Comparison of ENCODE assay signal across 31 mouse cellular contexts in the genomic region with DNA sequence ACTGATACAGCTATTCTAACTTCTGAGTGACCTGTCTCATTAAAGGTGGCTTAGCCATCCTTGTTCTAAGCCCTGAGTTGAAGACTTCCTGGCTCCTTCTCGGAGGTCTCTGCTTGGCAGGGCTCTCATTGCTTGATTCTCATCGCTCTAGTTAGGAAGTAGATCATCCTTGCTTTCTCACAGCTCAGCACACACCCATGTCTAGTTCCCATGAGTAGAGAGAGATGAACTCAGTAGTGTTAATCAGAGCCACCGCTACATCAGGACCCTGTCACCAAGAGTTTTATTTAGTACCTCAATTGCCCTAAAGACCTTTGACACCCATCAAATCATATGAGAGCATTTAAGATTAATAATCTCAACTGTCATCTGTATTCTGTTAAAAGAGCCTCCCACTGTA.
"Had no signal": no experiment of that assay in that cellular context is flagged by ENCODE, and none has a peak within 500 bp of the region (broad histone marks: within the 10 kb centered on the region; RNA-seq: fewer than 3 reads in every experiment).

No protein-coding gene starts in this region.

- H3K36me3 ChIP-seq: limb, embryonic 13.5 days; limb, embryonic 15.5 days; liver, embryonic 12.5 days; liver, embryonic 13.5 days; liver, embryonic 15.5 days; lung, embryonic 15.5 days; midbrain, embryonic 10.5 days; midbrain, embryonic 12.5 days; midbrain, embryonic 13.5 days; midbrain, embryonic 15.5 days; neural tube, embryonic 12.5 days had no signal

- DNase-seq: left cerebral cortex, postnatal 4 days; liver; liver, embryonic 13.5 days; liver, postnatal 0 days; lung, adult 18-20 months; lung, adult 2 months; lung, embryonic 14.5 days; lung, postnatal 10 days; lung, postnatal 14 days; lung, postnatal 36 days; lung, postnatal 4 days; midbrain, embryonic 14.5 days had no signal

- H3K9me3 ChIP-seq: limb, embryonic 10.5 days; limb, embryonic 12.5 days; limb, embryonic 13.5 days; limb, embryonic 15.5 days; liver, embryonic 12.5 days; liver, embryonic 13.5 days; liver, embryonic 15.5 days; lung, embryonic 15.5 days; megakaryocyte, embryonic 14.5 days; midbrain, embryonic 10.5 days; midbrain, embryonic 12.5 days; midbrain, embryonic 13.5 days; midbrain, embryonic 15.5 days; neural tube, embryonic 12.5 days had no signal

- H3K9ac ChIP-seq: limb, embryonic 12.5 days; limb, embryonic 13.5 days; limb, embryonic 15.5 days; liver, embryonic 12.5 days; liver, embryonic 13.5 days; liver, embryonic 14.5 days; liver, embryonic 15.5 days; liver, postnatal 0 days; lung, embryonic 14.5 days; lung, embryonic 15.5 days; midbrain, embryonic 12.5 days; midbrain, embryonic 13.5 days; midbrain, embryonic 15.5 days; neural tube, embryonic 12.5 days had no signal

- H3K4me1 ChIP-seq: limb, embryonic 15.5 days; liver, embryonic 12.5 days; liver, embryonic 13.5 days; liver, embryonic 15.5 days; lung, embryonic 15.5 days; megakaryocyte, embryonic 14.5 days; midbrain, embryonic 10.5 days; midbrain, embryonic 12.5 days; midbrain, embryonic 13.5 days; midbrain, embryonic 15.5 days; neural tube, embryonic 12.5 days had no signal

- H3K27ac ChIP-seq: left cerebral cortex, adult 2 months; limb, embryonic 10.5 days; limb, embryonic 12.5 days; limb, embryonic 13.5 days; limb, embryonic 15.5 days; liver, embryonic 12.5 days; liver, embryonic 13.5 days; liver, embryonic 14.5 days; liver, embryonic 15.5 days; lung, embryonic 15.5 days; macrophage; midbrain, embryonic 10.5 days; midbrain, embryonic 12.5 days; midbrain, embryonic 13.5 days; midbrain, embryonic 15.5 days; neural tube, embryonic 12.5 days had no signal

- H3K27me3 ChIP-seq: limb, embryonic 12.5 days; limb, embryonic 13.5 days; limb, embryonic 15.5 days; liver, embryonic 12.5 days; liver, embryonic 13.5 days; liver, embryonic 15.5 days; lung, embryonic 15.5 days; megakaryocyte, embryonic 14.5 days; midbrain, embryonic 12.5 days; midbrain, embryonic 13.5 days; midbrain, embryonic 15.5 days; neural tube, embryonic 12.5 days had no signal

- H3K4me3 ChIP-seq: left cerebral cortex, adult 2 months; limb, embryonic 10.5 days; limb, embryonic 12.5 days; limb, embryonic 13.5 days; limb, embryonic 15.5 days; liver, embryonic 12.5 days; liver, embryonic 13.5 days; liver, embryonic 15.5 days; lung, embryonic 15.5 days; megakaryocyte, embryonic 14.5 days; midbrain, embryonic 10.5 days; midbrain, embryonic 12.5 days; midbrain, embryonic 13.5 days; midbrain, embryonic 15.5 days; myocyte; neural tube, embryonic 12.5 days had no signal

- ATAC-seq: liver, embryonic 12.5 days; liver, postnatal 0 days; lung, postnatal 0 days; midbrain, embryonic 13.5 days; midbrain, embryonic 15.5 days had no signal

- H3K4me2 ChIP-seq: limb, embryonic 12.5 days; limb, embryonic 13.5 days; limb, embryonic 15.5 days; liver, embryonic 11.5 days; liver, embryonic 12.5 days; liver, embryonic 13.5 days; liver, embryonic 15.5 days; lung, embryonic 14.5 days; lung, embryonic 15.5 days; midbrain, embryonic 12.5 days; midbrain, embryonic 13.5 days; midbrain, embryonic 15.5 days; neural tube, embryonic 12.5 days had no signal
